Mouse (Mus musculus) kidney, embryonic 14.5 days (tissue): ENCODE data around the gene Slc25a54. TPM values are rescaled to one million over a fixed set of nuclear protein-coding genes. Genes with fewer than 3 reads are reported as not detected.
A peak's percentile ranks its signal among the peaks of the same experiment; 100 is the strongest.

Experiments
- ATAC-seq: fragments of 200-750 bp; cut with Nextera tagmentation; 2 replicates; pipeline ENCODE4 v1.8.0; 2017; ENCODE audit warnings: moderate number of reproducible peaks, mild to moderate bottlenecking, moderate TSS enrichment, moderate library complexity; ENCODE audit not compliant: low FRiP score, low TSS enrichment
- H3K27ac ChIP-seq: fragments of 300-500 bp; sonication (generic); 2 replicates; pipeline ENCODE4 v1.5.1; 2014; ENCODE audit warnings: low read depth, mild to moderate bottlenecking, low read length, moderate library complexity, mixed read lengths
- H3K27me3 ChIP-seq: fragments of 300-500 bp; sonication (generic); 2 replicates; pipeline ENCODE4 v1.6.1; 2014; ENCODE audit warnings: mild to moderate bottlenecking, low read length; ENCODE audit not compliant: control insufficient read depth, insufficient read depth
- H3K36me3 ChIP-seq: fragments of 300-500 bp; sonication (generic); 2 replicates; pipeline ENCODE4 v1.6.1; 2014; ENCODE audit warnings: low read length, mixed read lengths; ENCODE audit not compliant: control insufficient read depth, insufficient read depth
- H3K4me1 ChIP-seq: fragments of 300-500 bp; sonication (generic); 2 replicates; pipeline ENCODE4 v1.6.1; 2014; ENCODE audit warnings: low read length, mixed read lengths; ENCODE audit not compliant: control insufficient read depth, insufficient read depth
- H3K4me2 ChIP-seq: fragments of 300-500 bp; sonication (generic); replicated peaks from 2 replicates; pipeline ENCODE4 v1.6.1; 2014; ENCODE audit warnings: low read depth, mild to moderate bottlenecking, low read length
- H3K4me3 ChIP-seq: fragments of 300-500 bp; sonication (generic); 2 replicates; pipeline ENCODE4 v1.5.1; 2014; ENCODE audit warnings: mild to moderate bottlenecking, low read length
- H3K9ac ChIP-seq: fragments of 300-500 bp; sonication (generic); 2 replicates; pipeline ENCODE4 v1.6.1; 2014; ENCODE audit warnings: low read depth, mild to moderate bottlenecking, low read length, moderate library complexity
- H3K9me3 ChIP-seq: fragments of 300-500 bp; sonication (generic); 2 replicates; pipeline ENCODE4 v1.6.1; 2016; ENCODE audit warnings: low read length; ENCODE audit not compliant: control insufficient read depth
- WGBS: fragments of 180-500 bp; shearing (Covaris S2); extraction: QIAGEN DNeasy Blood & Tissue Kit; methylation state at CpG from one replicate; pipeline ENCODE4 v1.1.7; 2014; 5-methylcytosine and 5-hydroxymethylcytosine counted together
- polyA plus RNA-seq: library from polyadenylated mRNA; unstranded; fragments of >200 nt; fragmentation: Nextera tagmentation; extraction: Ambion mirVana; gene quantifications from 2 replicates; pipeline ENCODE4 v1.2.1, GENCODE M21; 2014

Gene Slc25a54
- polyA plus RNA-seq, 1 experiment from 2014 or later = not detected

GRCm38 (mm10) chr3:109051056-109051945, 29.0 kb upstream of the Slc25a54 start:
- Histone ChIP-seq H3K27ac (no peak overlapping the region), H3K4me2 (no peak overlapping the region), H3K9me3 (no peaks in the 10 kb centered on the region), H3K9ac (no peak overlapping the region), H3K36me3 (no peaks in the 10 kb centered on the region), H3K4me3 (no peak overlapping the region), H3K27me3 (no peaks in the 10 kb centered on the region), H3K4me1 (peaks cover 4% of the 10 kb centered on the region; the same call in 1 of the 2 replicates)
- 29% methylated on average over 11 of the region's 11 CpGs for WGBS
- no peak for ATAC-seq

DNA sequence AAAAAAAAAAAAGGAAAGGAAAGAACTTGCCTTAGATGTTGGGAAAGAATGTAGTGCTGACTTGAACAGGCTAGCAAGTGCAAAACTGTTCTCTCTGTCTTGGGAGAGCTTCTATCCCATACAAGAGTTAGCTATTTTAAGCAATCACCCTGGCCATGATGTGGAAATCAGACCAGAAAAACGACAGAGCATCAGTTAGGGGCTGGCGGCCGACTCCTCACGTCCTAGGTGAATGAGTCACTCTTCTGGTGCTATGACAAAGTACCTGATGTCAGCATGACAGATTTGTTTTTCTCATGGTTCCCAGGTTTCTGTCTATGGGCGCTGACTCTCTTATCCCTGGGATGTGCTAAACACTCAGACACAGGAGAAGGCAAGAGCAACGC, 28.3 kb upstream of the Slc25a54 start:
- H3K9ac ChIP-seq = no peak overlapping the region
- ATAC-seq = no peak
- 82% methylated on average over 6 of the region's 6 CpGs for WGBS

GRCm38 (mm10) chr3:109059903-109060302, 20.4 kb upstream of the Slc25a54 start:
- WGBS = 69% methylated on average over 8 of the region's 8 CpGs
- no peak overlapping the region for H3K27ac ChIP-seq
- H3K9ac ChIP-seq = no peak overlapping the region
- no peaks in the 10 kb centered on the region for H3K4me1 ChIP-seq
- no peaks in the 10 kb centered on the region for H3K36me3 ChIP-seq
- no peak overlapping the region for H3K4me3 ChIP-seq
- H3K9me3 ChIP-seq = no peaks in the 10 kb centered on the region
- ATAC-seq = no peak
- no peaks in the 10 kb centered on the region for H3K27me3 ChIP-seq
- no peak overlapping the region for H3K4me2 ChIP-seq

More for the DNA sequence above, 28.3 kb upstream of the Slc25a54 start:
- Histone ChIP-seq H3K27me3 (no peaks in the 10 kb centered on the region), H3K27ac (no peak overlapping the region), H3K36me3 (no peaks in the 10 kb centered on the region), H3K4me2 (no peak overlapping the region), H3K9me3 (no peaks in the 10 kb centered on the region), H3K4me1 (peaks cover 4% of the 10 kb centered on the region; the same call in 1 of the 2 replicates), H3K4me3 (no peak overlapping the region)

DNA sequence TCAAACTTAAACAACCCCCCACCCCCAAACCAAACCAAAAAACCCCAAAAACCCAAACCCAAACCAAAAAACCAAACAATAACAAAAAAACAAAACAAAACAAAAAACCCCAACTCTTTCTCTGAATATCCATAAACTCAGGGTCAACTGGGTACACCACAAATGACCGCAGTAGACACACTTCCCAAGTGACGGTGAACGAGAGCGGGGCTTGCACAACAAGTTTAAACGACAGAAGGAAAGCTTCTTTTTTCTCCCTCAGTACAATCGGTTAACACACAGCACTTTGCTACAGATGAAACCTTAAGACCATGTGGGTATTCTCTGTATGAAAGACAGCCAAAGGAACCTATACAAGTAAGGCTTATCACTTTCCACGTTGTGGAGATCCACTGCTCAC, 17.9 kb upstream of the Slc25a54 start:
- no peak overlapping the region for H3K4me2 ChIP-seq
- no peaks in the 10 kb centered on the region for H3K36me3 ChIP-seq
- H3K27ac ChIP-seq = no peak overlapping the region
- WGBS = 73% methylated on average over 7 of the region's 7 CpGs
- H3K9ac ChIP-seq = no peak overlapping the region
- no peaks in the 10 kb centered on the region for H3K4me1 ChIP-seq
- no peaks in the 10 kb centered on the region for H3K27me3 ChIP-seq
- no peak overlapping the region for H3K4me3 ChIP-seq
- ATAC-seq = no peak
- no peaks in the 10 kb centered on the region for H3K9me3 ChIP-seq

- Histone ChIP-seq H3K4me1 (no peaks in the 10 kb centered on the region), H3K4me3 (no peak overlapping the region), H3K4me2 (no peak overlapping the region), H3K9ac (no peak overlapping the region), H3K27me3 (no peaks in the 10 kb centered on the region), H3K27ac (no peak overlapping the region), H3K9me3 (no peaks in the 10 kb centered on the region), H3K36me3 (no peaks in the 10 kb centered on the region)
- 4% methylated on average over 6 of the region's 6 CpGs for WGBS
- peak; percentile 69; the same call in 1 of the 2 replicates for ATAC-seq
Measured at GRCm38 (mm10) chr3:109062989-109063388, 17.3 kb upstream of the Slc25a54 start.

DNA sequence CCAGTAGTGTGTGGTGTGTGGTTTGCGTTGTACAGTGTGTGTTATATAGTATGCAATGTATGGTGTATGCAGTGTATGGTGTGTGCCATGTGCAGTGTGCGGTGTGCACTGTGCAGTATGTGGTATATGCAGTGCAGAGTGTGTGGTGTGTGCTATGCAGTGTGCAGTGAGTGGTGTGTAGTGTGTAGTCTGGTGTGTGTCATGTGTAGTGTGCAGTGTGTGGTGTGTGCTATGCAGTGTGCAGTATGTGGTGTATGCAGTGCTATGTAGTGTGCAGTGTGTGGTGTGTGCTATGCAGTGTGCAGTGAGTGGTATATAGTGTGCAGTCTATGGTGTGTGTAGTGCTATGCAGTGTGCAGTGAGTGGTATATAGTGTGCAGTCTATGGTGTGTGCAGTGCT, 4.1 kb downstream of the Slc25a54 start:
- Histone ChIP-seq H3K9me3 (no peaks in the 10 kb centered on the region), H3K9ac (no peak overlapping the region), H3K4me3 (no peak overlapping the region), H3K4me2 (no peak overlapping the region), H3K36me3 (no peaks in the 10 kb centered on the region), H3K27me3 (no peaks in the 10 kb centered on the region), H3K4me1 (no peaks in the 10 kb centered on the region), H3K27ac (no peak overlapping the region)
- WGBS = 87% methylated on average over 2 of the region's 2 CpGs
- ATAC-seq = no peak

DNA sequence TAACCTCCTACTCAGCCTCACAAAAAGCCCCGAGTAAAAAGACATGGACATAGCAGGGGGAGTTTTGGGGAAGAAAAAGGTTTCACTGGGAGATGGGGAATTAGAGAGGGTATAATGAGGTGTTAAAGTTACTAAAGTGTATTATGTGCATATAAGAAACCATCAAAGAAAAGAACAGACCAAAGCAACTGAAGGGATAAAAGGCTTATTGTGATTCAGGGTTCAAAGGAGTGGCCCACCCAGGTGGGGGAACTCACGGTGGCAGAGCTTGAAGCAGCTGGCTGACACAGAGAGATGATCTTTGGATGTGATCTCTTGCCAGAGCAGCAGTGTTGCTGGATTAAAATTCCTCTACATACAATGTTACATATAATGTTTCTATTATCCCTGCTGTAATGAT, 8.2 kb downstream of the Slc25a54 start:
- Histone ChIP-seq H3K36me3 (no peaks in the 10 kb centered on the region), H3K4me1 (no peaks in the 10 kb centered on the region), H3K9me3 (no peaks in the 10 kb centered on the region), H3K4me2 (no peak overlapping the region), H3K27ac (no peak overlapping the region), H3K4me3 (no peak overlapping the region), H3K27me3 (no peaks in the 10 kb centered on the region), H3K9ac (no peak overlapping the region)
- 22% methylated on average over 2 of the region's 2 CpGs for WGBS
- no peak for ATAC-seq

- Histone ChIP-seq H3K4me3 (no peak overlapping the region), H3K4me2 (no peak overlapping the region), H3K9me3 (no peaks in the 10 kb centered on the region), H3K27ac (no peak overlapping the region), H3K36me3 (no peaks in the 10 kb centered on the region), H3K4me1 (no peaks in the 10 kb centered on the region), H3K9ac (no peak overlapping the region), H3K27me3 (no peaks in the 10 kb centered on the region)
- 39% methylated on average over 8 of the region's 8 CpGs for WGBS
- no peak for ATAC-seq
Measured at GRCm38 (mm10) chr3:109104702-109105101, 24.4 kb downstream of the Slc25a54 start.

DNA sequence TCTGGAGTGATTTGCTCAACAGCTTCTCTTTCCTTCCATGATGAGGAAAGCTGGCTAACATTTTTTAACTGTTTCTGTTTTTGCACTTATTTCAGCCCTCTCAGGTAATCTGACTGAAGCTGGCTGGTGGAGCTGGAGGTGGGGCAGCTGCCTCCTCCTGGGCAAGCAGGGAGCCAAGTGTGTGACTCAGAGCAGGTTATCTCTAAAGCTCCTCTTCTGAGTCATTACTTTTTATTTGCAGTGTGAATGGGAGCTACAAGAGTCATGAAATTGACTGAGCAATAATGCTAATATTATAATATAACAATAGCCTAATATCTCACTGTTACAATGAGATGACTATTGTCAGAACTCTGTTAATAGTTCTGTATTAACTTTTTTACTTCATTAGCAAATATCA, 36.9 kb downstream of the Slc25a54 start:
- no peak overlapping the region for H3K9ac ChIP-seq

More for the DNA sequence above, 36.9 kb downstream of the Slc25a54 start:
- Histone ChIP-seq H3K36me3 (no peaks in the 10 kb centered on the region), H3K27ac (no peak overlapping the region), H3K27me3 (no peaks in the 10 kb centered on the region), H3K4me2 (no peak overlapping the region), H3K9me3 (peaks cover 3% of the 10 kb centered on the region; the same call in 1 of the 2 replicates), H3K4me1 (no peaks in the 10 kb centered on the region), H3K4me3 (no peak overlapping the region)
- ATAC-seq = no peak
